Mouse (Mus musculus) liver, adult 2 months (tissue): ENCODE results near the gene 2700049A03Rik. TPM values are rescaled to one million over a fixed set of nuclear protein-coding genes. Genes with fewer than 3 reads are reported as not detected.

Source experiments
- DNase-seq: peaks from one replicate; pipeline ENCODE4 v3.0.0-alpha.2; 2011; ENCODE audit warnings: low read depth, low spot score; ENCODE audit errors: extremely low read depth
- H3K27ac ChIP-seq: fragments of 200-500 bp; replicated peaks from 2 replicates; pipeline ENCODE4 v1.5.1; 2012; ENCODE audit warnings: low read depth, mild to moderate bottlenecking, control low read depth, inconsistent platforms, low read length; ENCODE audit not compliant: insufficient read depth
- H3K27me3 ChIP-seq: fragments of 200-500 bp; 2 replicates; pipeline ENCODE4 v1.6.1; 2012; ENCODE audit warnings: mild to moderate bottlenecking, moderate library complexity, low read length, inconsistent platforms; ENCODE audit not compliant: control insufficient read depth, insufficient read depth
- H3K36me3 ChIP-seq: fragments of 200-500 bp; 2 replicates; pipeline ENCODE4 v1.6.1; 2012; ENCODE audit warnings: low read length, inconsistent platforms; ENCODE audit not compliant: control insufficient read depth, insufficient read depth
- H3K4me1 ChIP-seq: fragments of 200-500 bp; 2 replicates; pipeline ENCODE4 v1.6.1; 2011; ENCODE audit warnings: low read length; ENCODE audit not compliant: control insufficient read depth, insufficient read depth
- H3K4me3 ChIP-seq: fragments of 200-500 bp; 2 replicates; pipeline ENCODE4 v1.5.1; 2011; ENCODE audit warnings: low read depth, mild to moderate bottlenecking, control low read depth, low read length, moderate library complexity; ENCODE audit not compliant: insufficient read depth
- H3K79me2 ChIP-seq: fragments of 200-500 bp; 2 replicates; pipeline ENCODE4 v1.6.1; 2012; ENCODE audit warnings: inconsistent platforms, mild to moderate bottlenecking, low read length, moderate library complexity; ENCODE audit not compliant: control insufficient read depth, insufficient read depth
- H3K9ac ChIP-seq: fragments of 200-500 bp; 2 replicates; pipeline ENCODE4 v1.6.1; 2012; ENCODE audit warnings: low read depth, mild to moderate bottlenecking, control low read depth, inconsistent platforms, low read length
- CTCF ChIP-seq: fragments of 200-500 bp; IDR thresholded peaks from 2 replicates; pipeline ENCODE4 v1.5.1; 2011; ENCODE audit warnings: low read depth, low read length, control low read depth
- POLR2A ChIP-seq: fragments of 200-500 bp; IDR thresholded peaks from 2 replicates; pipeline ENCODE4 v1.6.1; 2011; ENCODE audit warnings: low read length, control low read depth; ENCODE audit not compliant: insufficient read depth; ENCODE audit errors: extremely low read depth
- WGBS: fragments of 180-500 bp; shearing (Covaris S2); methylation state at CpG from one replicate; pipeline ENCODE4 v1.1.7; 2018; 5-methylcytosine and 5-hydroxymethylcytosine counted together
- polyA plus RNA-seq: library from polyadenylated mRNA; depleted of rRNA; stranded (reverse); fragments of >200 nt; gene quantifications from 2 replicates; pipeline ENCODE4 v1.2.3, GENCODE M21; 2012; rRNA removed
- total RNA-seq: library from RNA; depleted of rRNA; stranded (reverse); fragments of >200 nt; gene quantifications from 2 replicates; pipeline ENCODE4 v1.2.3, GENCODE M21; 2014; rRNA removed

Gene 2700049A03Rik
- total and polyA plus RNA-seq, 2 experiments, result 0.93 to 3.5 TPM

DNA sequence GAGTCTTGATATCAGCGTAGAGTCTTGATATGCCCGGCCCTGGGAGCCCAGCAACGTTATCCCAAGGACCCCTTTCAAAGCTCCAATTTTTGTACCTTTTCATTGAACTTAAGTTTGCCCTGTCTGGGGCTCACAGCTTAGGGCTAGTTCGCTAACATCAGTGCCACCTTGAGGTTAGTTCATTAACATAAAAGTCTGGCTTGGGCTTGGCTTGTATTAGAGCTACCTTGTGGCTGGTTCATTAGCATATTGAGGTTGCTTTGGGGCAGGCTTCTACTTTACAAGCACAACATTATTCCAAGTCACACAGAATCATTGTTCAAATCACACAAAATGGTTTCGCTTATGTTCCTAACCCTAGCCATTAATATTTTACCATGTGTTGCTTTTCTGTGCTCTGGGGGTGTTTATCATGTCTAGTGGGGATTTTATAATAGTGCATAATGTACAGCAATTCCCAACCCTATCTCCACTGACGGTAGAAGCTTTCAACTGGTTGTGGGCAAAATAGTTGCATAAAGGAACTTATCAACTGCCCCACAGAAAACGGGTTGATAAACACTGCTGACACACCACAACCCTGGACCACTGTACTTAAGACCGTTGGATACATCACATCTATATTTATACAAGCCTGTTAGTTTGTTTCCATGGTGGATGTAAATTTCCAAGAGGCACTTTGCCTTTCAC lies 139.4 kb downstream of the 2700049A03Rik start:
- no peak overlapping the region for H3K9ac ChIP-seq
- H3K27me3 ChIP-seq, result no peaks in the 10 kb centered on the region
- no peaks in the 10 kb centered on the region for H3K4me1 ChIP-seq
- no peak for DNase-seq
- no peak for TF ChIP-seq CTCF
- 82% methylated on average over 8 of the region's 8 CpGs for WGBS
- H3K27ac ChIP-seq, result no peak overlapping the region
- H3K36me3 ChIP-seq, result no peaks in the 10 kb centered on the region
- no peak overlapping the region for H3K4me3 ChIP-seq
- H3K79me2 ChIP-seq, result no peaks in the 10 kb centered on the region

DNA sequence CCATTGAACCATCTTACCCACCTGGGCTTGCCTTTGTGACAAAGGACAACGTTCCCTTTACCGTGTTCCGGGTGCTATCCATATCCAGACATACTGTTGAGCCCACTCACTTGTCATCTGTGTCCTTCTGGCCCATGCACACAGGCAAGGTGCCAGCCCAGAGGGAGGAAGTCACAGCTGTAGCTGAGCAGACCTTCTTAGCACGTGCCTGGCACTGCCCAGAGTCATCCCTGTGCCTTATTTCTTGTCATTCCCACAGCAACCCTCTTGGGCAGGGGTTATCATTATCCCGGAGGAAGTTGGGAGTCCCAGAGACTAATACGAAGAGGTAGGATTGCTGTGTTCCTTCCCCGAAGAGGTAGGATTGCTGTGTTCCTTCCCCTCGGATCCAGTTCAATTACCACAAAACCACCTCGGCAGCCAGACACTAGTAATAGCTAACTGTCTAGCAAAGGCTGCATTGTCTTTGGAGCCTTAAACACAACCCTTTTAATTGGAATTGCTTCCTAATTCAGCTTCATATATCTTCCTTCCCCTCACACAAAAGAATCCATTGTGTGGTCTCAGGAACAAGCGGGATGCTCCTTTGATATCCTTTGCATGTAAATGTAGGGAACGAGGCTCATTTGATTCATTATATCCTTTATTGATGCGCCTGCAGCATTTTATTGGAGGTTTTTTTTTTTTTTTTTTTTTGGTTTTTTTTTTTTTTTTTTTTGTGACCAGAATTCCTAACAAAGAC lies 143.0 kb downstream of the 2700049A03Rik start:
- DNase-seq, result no peak
- Histone ChIP-seq H3K9ac (no peak overlapping the region), H3K27ac (no peak overlapping the region), H3K79me2 (no peaks in the 10 kb centered on the region), H3K27me3 (no peaks in the 10 kb centered on the region), H3K4me3 (no peak overlapping the region), H3K36me3 (no peaks in the 10 kb centered on the region), H3K4me1 (no peaks in the 10 kb centered on the region)
- TF ChIP-seq POLR2A, result no peak
- TF ChIP-seq CTCF, result no peak
- WGBS, result 80% methylated on average over 12 of the region's 12 CpGs

DNA sequence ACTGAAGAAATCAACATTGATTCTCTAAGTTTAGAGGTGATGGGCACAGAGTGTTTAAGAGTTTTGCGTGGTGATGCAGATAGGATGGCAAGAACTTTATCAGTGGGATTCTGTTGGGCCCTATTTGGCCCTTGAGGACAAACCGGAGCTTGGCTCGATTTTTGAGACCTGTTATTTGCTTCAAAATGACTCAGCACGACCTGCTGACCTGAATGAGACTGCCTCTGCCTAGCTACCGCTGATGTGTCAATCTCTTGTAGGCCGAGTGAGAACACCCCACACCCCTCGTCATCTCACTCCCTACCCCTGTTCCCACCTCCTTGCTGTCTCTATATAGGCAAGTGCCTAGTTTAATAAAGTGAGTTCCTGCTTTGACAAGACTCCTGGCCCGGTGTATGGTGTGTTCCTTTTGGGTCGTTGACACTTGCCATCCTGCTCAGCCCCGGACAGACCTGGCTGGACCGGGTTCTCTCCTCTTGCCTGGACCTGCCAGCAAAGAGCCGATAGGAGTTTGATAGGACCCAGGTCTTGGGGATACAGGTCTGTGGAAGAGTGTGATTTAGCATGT lies 144.6 kb downstream of the 2700049A03Rik start:
- no peak for TF ChIP-seq POLR2A
- TF ChIP-seq CTCF, result no peak
- H3K36me3 ChIP-seq, result no peaks in the 10 kb centered on the region
- H3K27me3 ChIP-seq, result no peaks in the 10 kb centered on the region
- H3K4me3 ChIP-seq, result no peak overlapping the region
- DNase-seq, result peak; percentile 33
- H3K4me1 ChIP-seq, result no peaks in the 10 kb centered on the region
- WGBS, result 77% methylated on average over 12 of the region's 12 CpGs
- no peak overlapping the region for H3K9ac ChIP-seq
- H3K79me2 ChIP-seq, result no peaks in the 10 kb centered on the region
- H3K27ac ChIP-seq, result no peak overlapping the region

DNA sequence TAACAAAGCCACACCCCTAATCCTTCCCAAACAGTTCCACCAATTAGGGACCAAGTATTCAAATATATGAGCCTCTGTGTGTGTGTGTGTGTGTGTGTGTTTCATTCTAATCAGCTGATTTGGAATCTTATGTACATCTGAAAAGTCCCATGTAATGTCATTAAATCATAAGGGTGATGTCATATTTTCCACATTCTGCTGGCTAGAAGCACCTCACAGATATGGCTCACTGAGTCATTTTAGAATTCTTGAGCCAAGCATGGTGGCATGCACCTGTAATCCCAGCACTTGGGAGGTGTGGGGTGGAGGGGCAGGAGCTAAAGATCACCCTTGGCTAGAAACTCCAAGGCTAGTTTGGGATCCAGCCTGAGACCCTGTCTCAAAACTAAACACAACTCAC lies 148.8 kb downstream of the 2700049A03Rik start:
- Histone ChIP-seq H3K27me3 (no peaks in the 10 kb centered on the region), H3K9ac (no peak overlapping the region), H3K4me1 (no peaks in the 10 kb centered on the region), H3K27ac (no peak overlapping the region), H3K4me3 (no peak overlapping the region), H3K79me2 (no peaks in the 10 kb centered on the region), H3K36me3 (no peaks in the 10 kb centered on the region)
- DNase-seq, result no peak
- no peak for TF ChIP-seq POLR2A

DNA sequence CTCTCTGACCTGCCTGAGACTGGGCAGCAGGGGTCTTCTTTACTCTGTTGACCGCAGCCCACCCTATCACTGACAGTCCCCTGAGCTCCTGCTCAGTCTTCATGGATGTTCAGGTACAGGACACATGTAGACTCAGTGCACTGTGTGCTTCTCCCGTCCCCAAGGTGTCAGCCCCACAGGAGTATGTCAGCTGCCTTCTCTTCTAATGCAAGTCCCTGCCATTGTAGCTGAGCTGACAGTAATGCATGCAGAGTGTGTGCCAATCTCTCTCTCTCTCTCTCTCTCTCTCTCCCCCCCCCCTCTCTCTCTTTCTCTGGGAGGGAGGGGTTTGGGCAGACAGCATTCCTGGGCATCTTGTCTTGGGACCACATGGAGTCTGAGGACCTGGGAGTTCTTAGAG lies 153.8 kb downstream of the 2700049A03Rik start:
- DNase-seq, result no peak
- TF ChIP-seq CTCF, result no peak
- TF ChIP-seq POLR2A, result no peak
- Histone ChIP-seq H3K79me2 (no peaks in the 10 kb centered on the region), H3K4me1 (no peaks in the 10 kb centered on the region), H3K36me3 (no peaks in the 10 kb centered on the region), H3K9ac (no peak overlapping the region), H3K27me3 (no peaks in the 10 kb centered on the region), H3K4me3 (no peak overlapping the region), H3K27ac (no peak overlapping the region)
- WGBS, result 80% methylated on average over 2 of the region's 2 CpGs

Other genes starting within 250 kb of the 2700049A03Rik start
- gene Actr10, start 199.0 kb upstream of the 2700049A03Rik start, total RNA-seq, result 26.8 and 31.0 TPM in 2 replicates
- 17.3 and 19.2 TPM in 2 replicates for gene Actr10, start 199.0 kb upstream of the 2700049A03Rik start, polyA plus RNA-seq
- gene Psma3, start 162.2 kb upstream of the 2700049A03Rik start, total RNA-seq, result 204 and 240 TPM in 2 replicates
- 27.7 and 28.9 TPM in 2 replicates for gene Psma3, start 162.2 kb upstream of the 2700049A03Rik start, polyA plus RNA-seq
- 6.6 and 6.8 TPM in 2 replicates for gene Arid4a, start 120.9 kb upstream of the 2700049A03Rik start, total RNA-seq
- gene Arid4a, start 120.9 kb upstream of the 2700049A03Rik start, polyA plus RNA-seq, result 1.3 TPM in 2 replicates
- not detected in 2 replicates for gene Tomm20l, start 25.4 kb upstream of the 2700049A03Rik start, total RNA-seq
- not detected in 2 replicates for gene Tomm20l, start 25.4 kb upstream of the 2700049A03Rik start, polyA plus RNA-seq
- 27.3 and 27.8 TPM in 2 replicates for gene Timm9, start 164 bp upstream of the 2700049A03Rik start, total RNA-seq
- gene Timm9, start 164 bp upstream of the 2700049A03Rik start, polyA plus RNA-seq, result 9.9 and 12.0 TPM in 2 replicates
- gene Dact1, start 173.0 kb downstream of the 2700049A03Rik start, total RNA-seq, result 1.7 and 2.1 TPM in 2 replicates
- 0.98 and 1.4 TPM in 2 replicates for gene Dact1, start 173.0 kb downstream of the 2700049A03Rik start, polyA plus RNA-seq